Mouse (Mus musculus) olfactory bulb, adult 2 months (tissue): Measurements from ENCODE around the gene Atf5.
A peak's percentile ranks its signal among the peaks of the same experiment; 100 is the strongest.

Experiments
- CTCF ChIP-seq: fragments of 200-500 bp; IDR thresholded peaks from 2 replicates; pipeline ENCODE4 v1.5.1; 2012; ENCODE audit warnings: low read depth, mild to moderate bottlenecking, low read length, moderate library complexity; ENCODE audit not compliant: insufficient read depth
- POLR2A ChIP-seq: fragments of 200-500 bp; IDR thresholded peaks from 2 replicates; pipeline ENCODE4 v1.6.1; 2012; ENCODE audit warnings: mild to moderate bottlenecking, low read depth, low read length, moderate library complexity; ENCODE audit not compliant: insufficient read depth

- TF ChIP-seq POLR2A, result peak; percentile 48; the same call in 1 of the 2 replicates
- no peak for TF ChIP-seq CTCF
Measured at GRCm38 (mm10) chr7:44854356-44855031, 38.0 kb upstream of the Atf5 start.
